Mouse (Mus musculus): ENCODE data around the gene Atp6v1e2. TPM values are rescaled to one million over a fixed set of nuclear protein-coding genes. Genes with fewer than 3 reads are reported as not detected.

Atp6v1e2 gene
- polyA plus RNA-seq, 1 experiment, result not detected

- no peak for DNase-seq (ENCODE audit: low read depth)
- TF ChIP-seq CTCF (IDR thresholded peaks at IDR 0.05; ENCODE audit: borderline replicate concordance, extremely low read depth, insufficient read depth, insufficient read length), result no peak
- no peak for TF ChIP-seq POLR2A (IDR thresholded peaks at IDR 0.05; ENCODE audit: borderline replicate concordance, extremely low read depth, insufficient read depth, insufficient read length, poor library complexity, severe bottlenecking)
These were observed 36.4 kb downstream of the Atp6v1e2 start for GRCm38 (mm10) chr17:86911261-86911660.

DNA sequence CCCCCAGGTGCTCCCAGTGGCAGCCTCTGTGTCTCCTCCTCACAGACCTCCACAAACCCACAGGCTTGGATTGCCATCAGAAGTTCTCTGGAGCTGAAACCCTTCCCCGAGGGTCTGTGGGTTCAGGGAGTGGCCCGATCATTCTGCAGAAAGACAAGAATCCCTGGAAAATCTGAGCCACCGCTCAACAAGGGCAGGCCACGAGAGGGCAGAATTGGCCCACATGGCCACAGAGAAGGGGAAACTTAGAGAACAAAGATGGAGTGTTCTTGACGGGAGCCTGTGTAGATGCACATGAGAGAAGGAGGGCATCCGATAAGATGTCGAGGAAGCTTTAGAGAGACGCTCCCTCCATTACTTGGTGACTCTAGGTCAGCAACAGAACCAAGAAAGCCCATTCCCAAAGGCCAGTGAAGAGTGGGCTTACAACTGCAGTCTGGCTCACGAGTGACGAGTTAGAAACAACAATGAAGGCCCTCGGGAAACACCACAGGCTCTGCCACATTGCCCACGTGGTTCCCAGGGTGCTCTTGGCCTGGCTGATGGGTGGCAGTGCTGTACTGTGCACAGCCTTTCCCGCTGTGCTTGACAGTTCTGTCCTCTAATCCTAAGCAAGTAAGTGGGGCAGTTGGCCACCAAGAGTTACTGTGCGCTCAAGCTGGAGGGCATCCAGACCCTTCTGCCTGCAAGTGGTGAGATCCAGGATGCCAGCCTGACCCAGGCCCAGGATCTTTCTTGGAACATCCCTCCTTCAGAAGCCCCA lies 37.8 kb downstream of the Atp6v1e2 start:
- no peak for TF ChIP-seq POLR2A (IDR thresholded peaks at IDR 0.05; ENCODE audit: borderline replicate concordance, extremely low read depth, insufficient read depth, insufficient read length, poor library complexity, severe bottlenecking)
- TF ChIP-seq CTCF (IDR thresholded peaks at IDR 0.05; ENCODE audit: borderline replicate concordance, extremely low read depth, insufficient read depth, insufficient read length), result peak; percentile 75
- peak; percentile 65 for DNase-seq (ENCODE audit: low read depth)

DNA sequence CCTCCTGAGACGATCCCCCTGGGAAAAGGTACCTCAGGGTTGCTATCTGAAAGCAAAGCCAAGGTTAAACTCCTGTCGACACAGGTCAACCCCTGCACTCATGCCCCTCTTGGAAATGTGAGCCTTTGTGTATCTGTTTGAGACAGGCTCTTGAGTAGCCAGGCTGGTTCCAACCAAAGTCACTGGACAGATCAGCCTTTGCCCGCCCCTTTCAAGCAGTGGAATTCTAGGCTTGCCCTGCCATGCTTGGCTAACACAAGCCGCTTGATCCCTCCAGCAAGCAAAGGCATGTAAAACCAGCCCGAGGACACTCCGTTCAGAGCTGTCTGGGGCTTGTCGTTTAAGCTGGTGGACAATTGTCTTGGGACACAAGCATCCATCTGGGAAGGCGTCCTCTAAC lies 39.4 kb downstream of the Atp6v1e2 start:
- no peak for DNase-seq (ENCODE audit: low read depth)
- TF ChIP-seq CTCF (IDR thresholded peaks at IDR 0.05; ENCODE audit: borderline replicate concordance, extremely low read depth, insufficient read depth, insufficient read length) (no peak), POLR2A (IDR thresholded peaks at IDR 0.05; ENCODE audit: borderline replicate concordance, extremely low read depth, insufficient read depth, insufficient read length, poor library complexity, severe bottlenecking) (no peak)

- TF ChIP-seq CTCF (IDR thresholded peaks at IDR 0.05; ENCODE audit: borderline replicate concordance, extremely low read depth, insufficient read depth, insufficient read length) (no peak), POLR2A (IDR thresholded peaks at IDR 0.05; ENCODE audit: borderline replicate concordance, extremely low read depth, insufficient read depth, insufficient read length, poor library complexity, severe bottlenecking) (no peak)
- no peak for DNase-seq (ENCODE audit: low read depth)
These were observed 40.6 kb downstream of the Atp6v1e2 start for GRCm38 (mm10) chr17:86907092-86907491.

DNA sequence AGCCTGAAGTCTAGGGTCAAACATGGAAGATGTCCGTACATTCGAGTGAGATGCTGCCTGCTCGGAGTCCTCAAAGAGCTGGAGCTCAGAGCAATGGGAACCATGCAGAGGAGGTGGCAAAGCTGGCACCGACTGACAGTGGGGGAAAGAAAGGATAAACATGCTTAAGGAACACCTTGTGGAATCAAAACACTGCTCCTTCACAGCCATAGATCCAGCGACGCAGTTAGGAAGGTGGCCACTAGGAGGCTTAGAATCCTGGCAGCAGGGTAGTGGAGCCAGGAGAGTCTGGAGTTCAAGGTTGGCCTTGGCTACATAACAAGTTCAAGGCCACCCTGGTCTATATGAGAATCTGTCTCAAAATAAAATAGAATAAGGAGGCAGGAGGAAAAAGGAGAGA lies 41.1 kb downstream of the Atp6v1e2 start:
- no peak for DNase-seq (ENCODE audit: low read depth)
- TF ChIP-seq POLR2A (IDR thresholded peaks at IDR 0.05; ENCODE audit: borderline replicate concordance, extremely low read depth, insufficient read depth, insufficient read length, poor library complexity, severe bottlenecking), result no peak
- TF ChIP-seq CTCF (IDR thresholded peaks at IDR 0.05; ENCODE audit: borderline replicate concordance, extremely low read depth, insufficient read depth, insufficient read length), result peak; percentile 35; the same call in 1 of the 2 replicates

DNA sequence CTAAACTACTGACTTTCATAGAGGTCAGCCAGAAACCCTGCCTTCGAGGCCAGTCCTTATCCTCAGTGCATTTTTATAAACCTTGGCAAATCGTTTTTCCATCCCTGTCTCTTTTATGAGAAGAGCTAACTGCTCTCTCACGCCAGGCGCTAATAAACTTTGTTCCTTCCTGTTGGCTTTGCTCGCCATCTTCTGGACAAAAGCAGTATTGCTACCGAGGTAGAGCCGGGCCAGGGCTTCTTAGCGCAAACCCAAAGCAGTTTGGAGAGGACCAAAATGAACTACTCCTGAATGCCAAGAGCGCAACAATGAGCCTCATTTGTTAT lies 41.6 kb downstream of the Atp6v1e2 start:
- DNase-seq (ENCODE audit: low read depth), result peak; percentile 92
- TF ChIP-seq CTCF (IDR thresholded peaks at IDR 0.05; ENCODE audit: borderline replicate concordance, extremely low read depth, insufficient read depth, insufficient read length) (peak; percentile 92), POLR2A (IDR thresholded peaks at IDR 0.05; ENCODE audit: borderline replicate concordance, extremely low read depth, insufficient read depth, insufficient read length, poor library complexity, severe bottlenecking) (no peak)

DNA sequence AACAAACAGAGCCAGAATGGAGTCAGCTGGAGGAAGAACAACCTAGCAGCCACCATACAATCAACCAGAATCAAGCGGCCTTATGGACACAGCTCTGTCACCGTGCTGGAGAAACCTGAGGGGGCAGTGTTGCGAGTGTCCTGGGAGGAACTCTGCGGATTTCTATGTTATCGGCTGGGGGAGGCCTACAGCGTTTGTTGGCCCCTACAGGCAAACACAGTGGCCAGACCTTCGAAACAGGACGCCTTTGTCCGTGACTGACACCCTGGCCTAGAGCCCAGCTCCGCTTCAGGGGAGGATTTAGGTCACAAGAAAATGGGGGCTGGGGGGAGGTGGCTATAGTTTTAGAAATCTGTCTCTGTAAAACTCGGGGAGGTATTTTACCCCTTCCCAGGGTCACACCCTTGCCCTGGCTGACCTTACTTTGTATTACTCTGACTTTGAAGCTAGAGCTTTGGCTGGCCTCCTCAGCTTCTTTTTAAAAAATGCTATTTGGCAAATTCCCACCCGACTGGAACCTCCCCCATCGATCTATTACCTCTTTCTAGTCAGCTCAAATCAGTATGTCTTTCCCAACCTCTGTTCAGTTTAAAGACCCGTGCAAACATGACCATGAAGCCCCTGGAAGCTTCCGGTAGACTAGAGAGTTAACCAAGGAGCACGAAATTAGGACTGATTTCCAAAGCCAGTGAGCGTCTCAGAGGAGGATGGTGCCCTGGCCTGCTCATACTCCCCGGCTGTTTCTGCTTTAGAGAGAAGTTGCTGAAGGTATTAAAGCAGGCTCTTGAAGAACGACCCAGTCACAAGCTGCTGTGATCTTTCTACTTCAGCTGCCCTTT lies 42.2 kb downstream of the Atp6v1e2 start:
- TF ChIP-seq POLR2A (IDR thresholded peaks at IDR 0.05; ENCODE audit: borderline replicate concordance, extremely low read depth, insufficient read depth, insufficient read length, poor library complexity, severe bottlenecking) (no peak), CTCF (IDR thresholded peaks at IDR 0.05; ENCODE audit: borderline replicate concordance, extremely low read depth, insufficient read depth, insufficient read length) (peak; percentile 65)

GRCm38 (mm10) chr17:86904206-86904605 lies 43.5 kb downstream of the Atp6v1e2 start:
- TF ChIP-seq CTCF (IDR thresholded peaks at IDR 0.05; ENCODE audit: borderline replicate concordance, extremely low read depth, insufficient read depth, insufficient read length) (no peak), POLR2A (IDR thresholded peaks at IDR 0.05; ENCODE audit: borderline replicate concordance, extremely low read depth, insufficient read depth, insufficient read length, poor library complexity, severe bottlenecking) (no peak)
- DNase-seq (ENCODE audit: low read depth), result peak; percentile 41

More for the DNA sequence above, 42.2 kb downstream of the Atp6v1e2 start:
- peak; percentile 93 for DNase-seq (ENCODE audit: low read depth)

GRCm38 (mm10) chr17:86903596-86903995 lies 44.1 kb downstream of the Atp6v1e2 start:
- DNase-seq (ENCODE audit: low read depth), result peak; percentile 43
- TF ChIP-seq POLR2A (IDR thresholded peaks at IDR 0.05; ENCODE audit: borderline replicate concordance, extremely low read depth, insufficient read depth, insufficient read length, poor library complexity, severe bottlenecking) (no peak), CTCF (IDR thresholded peaks at IDR 0.05; ENCODE audit: borderline replicate concordance, extremely low read depth, insufficient read depth, insufficient read length) (no peak)

DNA sequence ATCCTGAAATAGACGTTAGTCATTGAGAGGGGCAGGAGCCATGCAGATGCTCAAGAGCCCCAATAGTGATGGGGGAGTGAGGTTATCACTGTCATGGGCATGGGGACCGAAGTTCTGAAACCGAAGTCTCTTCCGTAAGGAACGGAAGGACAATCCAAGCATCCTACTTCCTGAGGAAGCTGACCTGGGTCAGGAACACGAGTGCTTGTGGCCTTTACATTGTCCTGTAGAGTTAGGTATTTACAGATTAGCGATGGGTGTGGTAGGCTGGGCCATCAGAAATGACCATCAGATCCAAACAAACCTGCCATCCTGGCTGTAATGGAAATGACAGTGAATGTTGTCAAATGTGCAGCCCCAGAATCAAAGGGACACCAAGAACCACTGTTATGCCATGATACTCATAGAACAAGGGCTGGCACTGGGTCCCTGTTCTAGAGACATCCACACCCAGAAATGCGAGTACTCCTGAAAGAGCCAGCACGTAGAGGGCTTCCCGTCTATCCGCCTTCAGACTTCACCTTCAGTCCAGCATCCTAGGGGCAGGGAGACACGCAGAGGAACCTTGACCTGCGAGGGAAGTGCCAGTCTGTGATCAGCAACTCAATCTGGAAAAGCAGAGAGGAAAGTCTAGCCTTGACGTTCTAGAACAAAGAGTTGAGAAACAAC lies 45.2 kb downstream of the Atp6v1e2 start:
- DNase-seq (ENCODE audit: low read depth), result no peak

DNA sequence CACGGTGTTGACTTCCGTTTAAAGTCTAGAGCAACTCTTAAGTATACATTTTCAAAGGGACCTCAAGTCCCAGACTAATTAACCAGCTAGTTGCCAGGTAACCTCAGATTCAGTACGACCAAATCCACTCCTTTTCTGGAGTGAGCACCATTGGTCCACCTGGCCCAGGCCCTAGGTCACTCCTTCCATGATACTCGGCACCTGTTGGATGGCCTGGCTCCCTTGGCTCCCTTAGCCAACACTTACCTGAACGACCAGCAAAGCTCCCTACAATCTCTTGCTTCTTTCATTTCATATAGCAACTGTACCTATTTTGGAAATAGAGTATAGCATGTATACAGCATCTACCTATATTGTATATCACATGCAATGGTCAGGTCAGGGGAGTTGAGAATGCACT lies 47.1 kb downstream of the Atp6v1e2 start:
- TF ChIP-seq CTCF (IDR thresholded peaks at IDR 0.05; ENCODE audit: borderline replicate concordance, extremely low read depth, insufficient read depth, insufficient read length) (no peak), POLR2A (IDR thresholded peaks at IDR 0.05; ENCODE audit: borderline replicate concordance, extremely low read depth, insufficient read depth, insufficient read length, poor library complexity, severe bottlenecking) (no peak)
- no peak for DNase-seq (ENCODE audit: low read depth)

More for the DNA sequence above, 45.2 kb downstream of the Atp6v1e2 start:
- TF ChIP-seq CTCF (IDR thresholded peaks at IDR 0.05; ENCODE audit: borderline replicate concordance, extremely low read depth, insufficient read depth, insufficient read length) (no peak), POLR2A (IDR thresholded peaks at IDR 0.05; ENCODE audit: borderline replicate concordance, extremely low read depth, insufficient read depth, insufficient read length, poor library complexity, severe bottlenecking) (no peak)

All from brain, embryonic 14.5 days (tissue).